Mouse (Mus musculus) CH12.LX (cell line): Measurements from ENCODE around the gene Asic2.

Experiments used
- CHD2 ChIP-seq: IDR thresholded peaks from 2 replicates; pipeline ENCODE4 v1.6.1; 2011; ENCODE audit warnings: low read length, improper control_type of control experiment
- CTCF ChIP-seq, 2 experiments: IDR thresholded peaks in 1 of 2; conservative IDR thresholded peaks in 1 of 2; 2 replicates each; pipeline ENCODE4 v1.5.1; 2011 to 2012; ENCODE audit warnings: low read depth in 2 of 2, low read length in 2 of 2, improper control_type of control experiment in 1 of 2, inconsistent platforms in 1 of 2, mild to moderate bottlenecking in 1 of 2, moderate library complexity in 1 of 2
- ELF1 ChIP-seq: IDR thresholded peaks from 2 replicates; pipeline ENCODE4 v1.6.1; 2014; ENCODE audit warnings: low read depth, mild to moderate bottlenecking, inconsistent platforms, low read length, improper control_type of control experiment
- HCFC1 ChIP-seq: IDR thresholded peaks from 2 replicates; pipeline ENCODE4 v1.6.1; 2012; ENCODE audit warnings: low read depth, mild to moderate bottlenecking, inconsistent platforms, low read length, improper control_type of control experiment
- MYC ChIP-seq: IDR thresholded peaks from 2 replicates; pipeline ENCODE4 v1.6.1; 2011; ENCODE audit warnings: low read depth, mild to moderate bottlenecking, improper control_type of control experiment, low read length
- POLR2A ChIP-seq: IDR thresholded peaks from 2 replicates; pipeline ENCODE4 v1.6.1; 2011; ENCODE audit warnings: low read depth, mild to moderate bottlenecking, improper control_type of control experiment, low read length
- TCF12 ChIP-seq: IDR thresholded peaks from 2 replicates; pipeline ENCODE4 v1.6.1; 2014; ENCODE audit warnings: low read depth, mild to moderate bottlenecking, inconsistent platforms, low read length, improper control_type of control experiment
- ZKSCAN1 ChIP-seq: IDR thresholded peaks from 2 replicates; pipeline ENCODE4 v1.6.1; 2012; ENCODE audit warnings: low read depth, inconsistent platforms, low read length, improper control_type of control experiment, borderline replicate concordance

GRCm38 (mm10) chr11:81508385-81509233, 459.6 kb downstream of the Asic2 start:
- TF ChIP-seq POLR2A, result no peak
- no peak for TF ChIP-seq MYC
- peak in 1 of 2 experiments; percentile 48; a peak in 2 of 4 replicates for TF ChIP-seq CTCF (conservative IDR thresholded peaks at IDR 0.05 in 1 of 2, IDR thresholded peaks at IDR 0.05 in 1 of 2; ENCODE audit: low read depth in 2 of 2, low read length in 2 of 2)
- no peak for TF ChIP-seq TCF12
- TF ChIP-seq CHD2, result no peak
- TF ChIP-seq ZKSCAN1, result no peak
- no peak for TF ChIP-seq HCFC1
- TF ChIP-seq ELF1, result no peak
